Mouse (Mus musculus): ENCODE measurements around the gene Cwc22. TPM values are rescaled to one million over a fixed set of nuclear protein-coding genes. Genes with fewer than 3 reads are reported as not detected.

Gene Cwc22
- polyA plus RNA-seq, 1 experiment from 2014 or later: 14.9 TPM

- Histone ChIP-seq H3K27me3 (replicated peaks; ENCODE audit: insufficient read depth, low read length) (no peaks in the 10 kb centered on the region), H3K9me3 (ENCODE audit: low read length) (no peaks in the 10 kb centered on the region), H3K4me2 (replicated peaks; ENCODE audit: low read depth, low read length) (no peak overlapping the region), H3K9ac (replicated peaks; ENCODE audit: low read depth) (no peak overlapping the region), H3K36me3 (ENCODE audit: insufficient read depth, low read length) (no peaks in the 10 kb centered on the region), H3K4me3 (ENCODE audit: low read depth, low read length) (no peak overlapping the region), H3K4me1 (ENCODE audit: insufficient read depth, low read depth, low read length) (no peaks in the 10 kb centered on the region), H3K27ac (ENCODE audit: low read length) (no peak overlapping the region)
- DNase-seq (ENCODE audit: low spot score): no peak
- no peak for TF ChIP-seq EP300 (IDR thresholded peaks at IDR 0.05)
- no peak for ATAC-seq
- whole genome bisulfite sequencing: 69% methylated on average over 2 of the region's 2 CpGs
Observed at GRCm38 (mm10) chr2:77985991-77986730, 40.0 kb upstream of the Cwc22 start.

- TF ChIP-seq CTCF (IDR thresholded peaks at IDR 0.05): no peak
- no peak for TF ChIP-seq EP300 (IDR thresholded peaks at IDR 0.05)
- no peak overlapping the region for H3K27ac ChIP-seq (ENCODE audit: low read length)
- WGBS: 68% methylated on average over 4 of the region's 4 CpGs
- H3K4me2 ChIP-seq (replicated peaks; ENCODE audit: low read depth, low read length): no peak overlapping the region
- ATAC-seq (no peak), DNase-seq (ENCODE audit: low spot score) (no peak)
- H3K9me3 ChIP-seq (ENCODE audit: low read length): no peaks in the 10 kb centered on the region
- no peak overlapping the region for H3K4me3 ChIP-seq (ENCODE audit: low read depth, low read length)
- H3K27me3 ChIP-seq (replicated peaks; ENCODE audit: insufficient read depth, low read length): no peaks in the 10 kb centered on the region
- H3K4me1 ChIP-seq (ENCODE audit: insufficient read depth, low read depth, low read length): no peaks in the 10 kb centered on the region
- H3K36me3 ChIP-seq (ENCODE audit: insufficient read depth, low read length): no peaks in the 10 kb centered on the region
- no peak overlapping the region for H3K9ac ChIP-seq (replicated peaks; ENCODE audit: low read depth)
Observed at GRCm38 (mm10) chr2:77984209-77984608, 38.0 kb upstream of the Cwc22 start.

GRCm38 (mm10) chr2:77981826-77982225, 35.7 kb upstream of the Cwc22 start:
- H3K9ac ChIP-seq (replicated peaks; ENCODE audit: low read depth): no peak overlapping the region
- 84% methylated on average over 4 of the region's 4 CpGs for WGBS
- H3K4me3 ChIP-seq (ENCODE audit: low read depth, low read length): no peak overlapping the region
- no peaks in the 10 kb centered on the region for H3K4me1 ChIP-seq (ENCODE audit: insufficient read depth, low read depth, low read length)
- H3K27ac ChIP-seq (ENCODE audit: low read length): no peak overlapping the region
- H3K9me3 ChIP-seq (ENCODE audit: low read length): no peaks in the 10 kb centered on the region
- H3K36me3 ChIP-seq (ENCODE audit: insufficient read depth, low read length): no peaks in the 10 kb centered on the region
- ATAC-seq: no peak
- no peak for DNase-seq (ENCODE audit: low spot score)
- H3K27me3 ChIP-seq (replicated peaks; ENCODE audit: insufficient read depth, low read length): no peaks in the 10 kb centered on the region
- H3K4me2 ChIP-seq (replicated peaks; ENCODE audit: low read depth, low read length): no peak overlapping the region
- no peak for TF ChIP-seq CTCF (IDR thresholded peaks at IDR 0.05)
- no peak for TF ChIP-seq EP300 (IDR thresholded peaks at IDR 0.05)

- no peak overlapping the region for H3K4me3 ChIP-seq (ENCODE audit: low read depth, low read length)
- no peaks in the 10 kb centered on the region for H3K9me3 ChIP-seq (ENCODE audit: low read length)
- no peak overlapping the region for H3K27ac ChIP-seq (ENCODE audit: low read length)
- no peak for ATAC-seq
- H3K4me1 ChIP-seq (ENCODE audit: insufficient read depth, low read depth, low read length): no peaks in the 10 kb centered on the region
- no peaks in the 10 kb centered on the region for H3K27me3 ChIP-seq (replicated peaks; ENCODE audit: insufficient read depth, low read length)
- no peaks in the 10 kb centered on the region for H3K36me3 ChIP-seq (ENCODE audit: insufficient read depth, low read length)
- no peak for DNase-seq (ENCODE audit: low spot score)
- no peak overlapping the region for H3K9ac ChIP-seq (replicated peaks; ENCODE audit: low read depth)
- WGBS: 83% methylated on average over 5 of the region's 5 CpGs
- H3K4me2 ChIP-seq (replicated peaks; ENCODE audit: low read depth, low read length): no peak overlapping the region
- TF ChIP-seq CTCF (IDR thresholded peaks at IDR 0.05) (no peak), EP300 (IDR thresholded peaks at IDR 0.05) (no peak)
Observed at GRCm38 (mm10) chr2:77980696-77981095, 34.5 kb upstream of the Cwc22 start.

DNA sequence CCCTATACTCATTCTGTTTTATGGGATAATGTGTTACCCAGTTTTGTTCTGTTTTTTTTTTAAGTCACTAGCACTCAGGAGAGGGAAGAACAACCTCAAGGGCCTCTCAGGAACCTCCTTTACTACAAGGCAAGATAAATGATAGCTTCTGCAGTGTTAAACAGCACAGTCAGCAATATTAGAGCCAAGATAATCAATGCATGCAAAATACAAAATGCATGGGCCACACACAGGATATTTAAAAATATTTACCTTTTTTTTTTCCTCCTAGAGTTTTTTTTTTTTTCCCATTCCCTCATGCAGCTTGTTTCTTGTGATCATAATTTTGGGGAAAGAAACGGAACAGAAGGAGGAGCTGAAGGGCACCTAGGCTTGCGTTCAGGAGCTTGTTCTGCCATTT, 33.3 kb upstream of the Cwc22 start:
- no peak overlapping the region for H3K4me3 ChIP-seq (ENCODE audit: low read depth, low read length)
- 89% methylated on average over 2 of the region's 2 CpGs for WGBS
- H3K9me3 ChIP-seq (ENCODE audit: low read length): no peaks in the 10 kb centered on the region
- no peak for TF ChIP-seq EP300 (IDR thresholded peaks at IDR 0.05)
- no peak for TF ChIP-seq CTCF (IDR thresholded peaks at IDR 0.05)
- H3K36me3 ChIP-seq (ENCODE audit: insufficient read depth, low read length): no peaks in the 10 kb centered on the region
- H3K9ac ChIP-seq (replicated peaks; ENCODE audit: low read depth): no peak overlapping the region
- H3K27me3 ChIP-seq (replicated peaks; ENCODE audit: insufficient read depth, low read length): no peaks in the 10 kb centered on the region
- DNase-seq (ENCODE audit: low spot score): no peak
- H3K27ac ChIP-seq (ENCODE audit: low read length): no peak overlapping the region
- H3K4me2 ChIP-seq (replicated peaks; ENCODE audit: low read depth, low read length): no peak overlapping the region
- no peak for ATAC-seq
- H3K4me1 ChIP-seq (ENCODE audit: insufficient read depth, low read depth, low read length): no peaks in the 10 kb centered on the region

GRCm38 (mm10) chr2:77979081-77979480, 32.9 kb upstream of the Cwc22 start:
- H3K27ac ChIP-seq (ENCODE audit: low read length): no peak overlapping the region
- no peak overlapping the region for H3K4me2 ChIP-seq (replicated peaks; ENCODE audit: low read depth, low read length)
- no peaks in the 10 kb centered on the region for H3K36me3 ChIP-seq (ENCODE audit: insufficient read depth, low read length)
- H3K4me1 ChIP-seq (ENCODE audit: insufficient read depth, low read depth, low read length): no peaks in the 10 kb centered on the region
- ATAC-seq: no peak
- H3K27me3 ChIP-seq (replicated peaks; ENCODE audit: insufficient read depth, low read length): no peaks in the 10 kb centered on the region
- DNase-seq (ENCODE audit: low spot score): no peak
- no peaks in the 10 kb centered on the region for H3K9me3 ChIP-seq (ENCODE audit: low read length)
- TF ChIP-seq EP300 (IDR thresholded peaks at IDR 0.05) (no peak), CTCF (IDR thresholded peaks at IDR 0.05) (no peak)
- H3K4me3 ChIP-seq (ENCODE audit: low read depth, low read length): no peak overlapping the region
- H3K9ac ChIP-seq (replicated peaks; ENCODE audit: low read depth): no peak overlapping the region
- WGBS: 86% methylated on average over 8 of the region's 8 CpGs

DNA sequence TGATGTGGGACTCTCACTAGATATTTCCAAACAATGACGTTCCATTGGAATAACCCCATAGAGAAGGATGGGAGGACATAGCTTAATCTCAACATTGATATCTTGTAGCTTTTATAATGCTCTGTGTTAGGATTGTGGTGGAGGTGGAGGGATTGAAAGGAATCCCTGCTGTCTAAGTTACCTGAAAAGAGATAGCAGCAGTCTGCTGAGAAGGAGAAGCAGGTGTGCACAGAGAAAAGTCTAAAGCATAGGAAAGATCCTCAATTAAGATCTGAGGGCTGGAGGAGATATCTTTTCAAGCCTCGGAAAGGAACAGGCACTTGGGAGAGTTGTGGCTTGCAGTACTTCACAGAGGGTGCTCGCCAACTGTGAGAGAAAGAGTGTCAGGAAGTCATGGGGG, 32.1 kb upstream of the Cwc22 start:
- no peaks in the 10 kb centered on the region for H3K36me3 ChIP-seq (ENCODE audit: insufficient read depth, low read length)
- H3K4me2 ChIP-seq (replicated peaks; ENCODE audit: low read depth, low read length): no peak overlapping the region
- H3K4me1 ChIP-seq (ENCODE audit: insufficient read depth, low read depth, low read length): no peaks in the 10 kb centered on the region
- TF ChIP-seq EP300 (IDR thresholded peaks at IDR 0.05) (no peak), CTCF (IDR thresholded peaks at IDR 0.05) (no peak)
- 87% methylated on average over 3 of the region's 3 CpGs for WGBS
- DNase-seq (ENCODE audit: low spot score): no peak
- no peaks in the 10 kb centered on the region for H3K9me3 ChIP-seq (ENCODE audit: low read length)
- no peak for ATAC-seq
- H3K27me3 ChIP-seq (replicated peaks; ENCODE audit: insufficient read depth, low read length): no peaks in the 10 kb centered on the region
- no peak overlapping the region for H3K27ac ChIP-seq (ENCODE audit: low read length)
- no peak overlapping the region for H3K9ac ChIP-seq (replicated peaks; ENCODE audit: low read depth)
- H3K4me3 ChIP-seq (ENCODE audit: low read depth, low read length): no peak overlapping the region

Measured in lung, postnatal 0 days (tissue).